Mouse (Mus musculus): Measurements from ENCODE around the gene Mia. TPM values are rescaled to one million over a fixed set of nuclear protein-coding genes. Genes with fewer than 3 reads are reported as not detected.
A peak's percentile ranks its signal among the peaks of the same experiment; 100 is the strongest.

The Mia gene
- polyA plus RNA-seq, 1 experiment from 2014 or later, result 0.76 TPM

DNA sequence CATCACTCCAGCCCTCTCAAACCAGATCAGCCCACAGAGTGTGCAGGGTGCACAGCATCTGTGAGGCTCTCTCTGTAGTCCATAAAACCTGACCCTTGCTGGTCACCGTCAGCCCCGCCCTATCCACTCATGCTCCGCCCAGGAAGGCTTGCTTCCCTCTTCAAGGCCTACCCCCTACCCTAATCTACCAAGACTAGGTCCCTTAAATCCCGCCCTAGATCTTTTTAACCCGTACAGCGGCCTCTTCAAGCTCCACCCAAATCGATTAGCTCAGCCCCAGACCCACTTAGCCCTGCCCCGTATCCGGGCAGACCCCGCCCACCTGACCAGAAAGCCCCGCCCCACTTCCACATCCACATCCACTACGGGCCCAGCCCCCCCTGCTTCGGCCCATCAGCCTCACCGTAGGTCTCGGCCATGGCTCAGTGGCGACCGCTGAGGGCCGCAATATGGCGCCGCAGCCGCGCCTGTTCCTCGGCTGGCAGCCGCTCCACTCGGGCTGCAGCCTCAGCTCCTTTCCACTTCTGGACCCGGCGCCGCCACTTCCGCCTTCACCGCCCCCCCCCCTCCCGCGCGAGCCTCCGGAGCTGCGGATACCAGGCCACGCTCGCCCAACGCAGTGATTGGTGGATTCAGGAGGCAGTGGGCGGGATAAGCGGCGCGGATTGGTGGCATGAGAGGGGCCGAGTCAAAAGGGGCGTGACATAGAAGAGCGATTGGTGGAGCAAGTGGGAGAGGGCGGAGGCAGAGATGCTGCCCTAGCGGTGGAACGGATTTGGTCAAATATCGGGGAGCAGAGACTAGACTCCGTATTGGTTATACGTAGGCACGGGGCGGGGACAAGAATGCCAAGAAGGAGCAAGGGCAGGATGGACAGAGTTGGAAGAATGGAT is 2.4 kb downstream of the Mia start, which contains the start of gene Rab4b:
Gene Rab4b, minus strand, starts transcription at position 573 of the 893 bp plus-strand sequence.
- Histone ChIP-seq H3K9me3 (replicated peaks; ENCODE audit: control insufficient read depth, low read length) (no peaks in the 10 kb centered on the region), H3K4me2 (ENCODE audit: low read depth, low read length) (peak within 1 kb of the TSS; percentile 77), H3K36me3 (ENCODE audit: control insufficient read depth, insufficient read depth) (no peaks in the 10 kb centered on the region), H3K4me1 (ENCODE audit: control insufficient read depth, low read depth, low read length) (peaks cover 19% of the 10 kb centered on the region), H3K4me3 (ENCODE audit: low read depth, low read length) (peak within 1 kb of the TSS; percentile 89), H3K27ac (ENCODE audit: low read length) (peak within 1 kb of the TSS; percentile 91), H3K27me3 (ENCODE audit: control insufficient read depth, insufficient read depth, low read depth, low read length) (no peaks in the 10 kb centered on the region), H3K9ac (ENCODE audit: low read depth, low read length) (peak within 1 kb of the TSS; percentile 77)
- under 1% methylated on average over 53 of the region's 53 CpGs for WGBS (ENCODE audit: insufficient replicate concordance)
- peak; percentile 95 for ATAC-seq (ENCODE audit: low read depth)

DNA sequence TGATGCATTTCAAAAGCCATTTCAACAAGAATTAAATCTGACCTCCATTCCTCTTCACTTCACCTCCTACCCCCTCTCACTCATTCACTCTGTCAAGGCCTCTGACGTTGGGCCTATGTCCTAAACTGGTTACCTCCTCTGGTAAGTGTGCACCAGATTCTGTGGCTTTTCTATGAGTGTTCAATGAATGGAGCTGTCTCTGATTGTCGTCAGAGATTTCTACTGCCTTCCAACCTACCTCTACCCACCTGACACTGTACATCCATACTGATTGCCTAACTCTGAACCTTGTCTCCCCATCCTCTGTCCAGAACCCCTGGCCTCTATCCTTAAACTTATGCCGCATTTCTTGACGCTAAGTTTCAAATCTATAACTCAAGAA is 3.0 kb downstream of the Mia start:
- H3K27ac ChIP-seq (ENCODE audit: low read length), result peak overlapping the region; percentile 91
- H3K4me1 ChIP-seq (ENCODE audit: control insufficient read depth, low read depth, low read length), result peaks cover 19% of the 10 kb centered on the region
- 16% methylated on average over 4 of the region's 4 CpGs for WGBS (ENCODE audit: insufficient replicate concordance)
- ATAC-seq (ENCODE audit: low read depth), result peak; percentile 0
- no peaks in the 10 kb centered on the region for H3K36me3 ChIP-seq (ENCODE audit: control insufficient read depth, insufficient read depth)
- H3K9me3 ChIP-seq (replicated peaks; ENCODE audit: control insufficient read depth, low read length), result no peaks in the 10 kb centered on the region
- no peaks in the 10 kb centered on the region for H3K27me3 ChIP-seq (ENCODE audit: control insufficient read depth, insufficient read depth, low read depth, low read length)
- H3K4me2 ChIP-seq (ENCODE audit: low read depth, low read length), result peak overlapping the region; percentile 77
- peak overlapping the region; percentile 77 for H3K9ac ChIP-seq (ENCODE audit: low read depth, low read length)
- H3K4me3 ChIP-seq (ENCODE audit: low read depth, low read length), result peak overlapping the region; percentile 89

DNA sequence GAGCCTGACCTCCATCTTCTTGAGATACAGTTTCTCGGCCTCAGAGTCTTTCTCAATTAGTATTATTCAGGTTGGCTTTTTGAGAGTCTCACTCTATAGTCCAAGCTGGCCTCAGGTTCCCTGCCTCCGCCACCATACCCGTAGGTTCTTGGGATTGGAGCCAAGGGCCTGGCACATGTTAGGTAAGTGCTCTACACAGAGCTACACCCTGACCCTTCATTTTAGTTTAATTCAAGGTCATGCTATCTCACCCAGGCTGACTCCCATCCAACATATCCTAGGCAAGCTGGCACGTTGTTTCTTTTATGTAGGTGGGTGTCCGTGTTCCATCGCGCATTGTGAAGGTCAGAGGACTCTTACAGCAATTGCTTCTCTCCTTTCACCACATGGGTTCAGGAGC is 6.1 kb downstream of the Mia start:
- peaks cover 3% of the 10 kb centered on the region; the same call in 1 of the 2 replicates for H3K36me3 ChIP-seq (ENCODE audit: control insufficient read depth, insufficient read depth)
- H3K4me3 ChIP-seq (ENCODE audit: low read depth, low read length), result no peak overlapping the region
- H3K4me2 ChIP-seq (ENCODE audit: low read depth, low read length), result no peak overlapping the region
- no peak for ATAC-seq (ENCODE audit: low read depth)
- no peaks in the 10 kb centered on the region for H3K9me3 ChIP-seq (replicated peaks; ENCODE audit: control insufficient read depth, low read length)
- peaks cover 15% of the 10 kb centered on the region for H3K4me1 ChIP-seq (ENCODE audit: control insufficient read depth, low read depth, low read length)
- 85% methylated on average over 7 of the region's 7 CpGs for WGBS (ENCODE audit: insufficient replicate concordance)
- no peak overlapping the region for H3K9ac ChIP-seq (ENCODE audit: low read depth, low read length)
- no peaks in the 10 kb centered on the region for H3K27me3 ChIP-seq (ENCODE audit: control insufficient read depth, insufficient read depth, low read depth, low read length)
- H3K27ac ChIP-seq (ENCODE audit: low read length), result no peak overlapping the region

DNA sequence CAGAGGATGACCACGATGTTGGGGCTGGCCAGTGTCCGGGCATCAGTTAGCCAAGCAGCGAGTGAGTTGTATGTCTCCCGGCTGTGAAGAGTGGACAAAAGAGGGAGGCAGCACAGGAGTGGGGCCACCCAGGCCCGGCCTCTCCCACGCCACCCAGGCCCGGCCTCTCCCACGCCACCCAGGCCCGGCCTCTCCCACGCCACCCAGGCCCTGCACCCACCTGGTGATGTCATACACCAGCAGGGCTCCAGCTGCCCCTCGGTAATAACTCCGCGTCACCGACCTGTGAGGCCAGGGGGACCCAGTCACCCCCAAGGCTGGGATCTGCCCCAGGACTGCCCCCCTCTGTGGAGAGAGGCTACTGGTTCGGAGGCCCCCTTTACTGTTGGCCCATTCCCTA is 6.5 kb downstream of the Mia start:
- no peaks in the 10 kb centered on the region for H3K27me3 ChIP-seq (ENCODE audit: control insufficient read depth, insufficient read depth, low read depth, low read length)
- H3K4me1 ChIP-seq (ENCODE audit: control insufficient read depth, low read depth, low read length), result peaks cover 12% of the 10 kb centered on the region
- ATAC-seq (ENCODE audit: low read depth), result no peak
- peaks cover 3% of the 10 kb centered on the region; the same call in 1 of the 2 replicates for H3K36me3 ChIP-seq (ENCODE audit: control insufficient read depth, insufficient read depth)
- H3K4me2 ChIP-seq (ENCODE audit: low read depth, low read length), result no peak overlapping the region
- no peak overlapping the region for H3K4me3 ChIP-seq (ENCODE audit: low read depth, low read length)
- no peak overlapping the region for H3K27ac ChIP-seq (ENCODE audit: low read length)
- WGBS (ENCODE audit: insufficient replicate concordance), result 84% methylated on average over 15 of the region's 15 CpGs
- H3K9me3 ChIP-seq (replicated peaks; ENCODE audit: control insufficient read depth, low read length), result no peaks in the 10 kb centered on the region
- H3K9ac ChIP-seq (ENCODE audit: low read depth, low read length), result no peak overlapping the region

DNA sequence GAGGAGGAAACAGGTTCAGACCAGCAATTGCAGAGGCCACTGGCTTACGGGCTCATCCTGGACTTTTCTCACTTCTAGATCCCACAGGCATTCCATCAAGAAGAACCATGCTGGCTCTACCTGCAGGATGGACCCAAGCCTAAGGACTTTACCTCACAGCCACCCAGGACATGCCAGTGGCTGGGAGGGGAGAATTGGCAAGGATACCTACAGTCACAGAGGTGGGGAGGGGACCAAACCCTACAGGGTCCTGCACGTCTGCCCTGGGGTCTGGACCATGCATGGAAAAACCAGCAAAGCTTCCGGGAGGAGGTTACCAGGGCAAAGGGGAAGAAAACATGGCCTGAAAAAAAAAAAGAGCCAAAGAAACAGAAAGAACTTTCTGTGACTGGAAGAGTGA is 10.0 kb downstream of the Mia start:
- H3K27me3 ChIP-seq (ENCODE audit: control insufficient read depth, insufficient read depth, low read depth, low read length), result no peaks in the 10 kb centered on the region
- no peak overlapping the region for H3K27ac ChIP-seq (ENCODE audit: low read length)
- H3K4me1 ChIP-seq (ENCODE audit: control insufficient read depth, low read depth, low read length), result peaks cover 18% of the 10 kb centered on the region
- ATAC-seq (ENCODE audit: low read depth), result no peak
- no peak overlapping the region for H3K9ac ChIP-seq (ENCODE audit: low read depth, low read length)
- H3K36me3 ChIP-seq (ENCODE audit: control insufficient read depth, insufficient read depth), result peaks cover 3% of the 10 kb centered on the region; the same call in 1 of the 2 replicates
- H3K9me3 ChIP-seq (replicated peaks; ENCODE audit: control insufficient read depth, low read length), result no peaks in the 10 kb centered on the region
- no peak overlapping the region for H3K4me2 ChIP-seq (ENCODE audit: low read depth, low read length)
- WGBS (ENCODE audit: insufficient replicate concordance), result 76% methylated on average over 3 of the region's 3 CpGs
- H3K4me3 ChIP-seq (ENCODE audit: low read depth, low read length), result no peak overlapping the region

DNA sequence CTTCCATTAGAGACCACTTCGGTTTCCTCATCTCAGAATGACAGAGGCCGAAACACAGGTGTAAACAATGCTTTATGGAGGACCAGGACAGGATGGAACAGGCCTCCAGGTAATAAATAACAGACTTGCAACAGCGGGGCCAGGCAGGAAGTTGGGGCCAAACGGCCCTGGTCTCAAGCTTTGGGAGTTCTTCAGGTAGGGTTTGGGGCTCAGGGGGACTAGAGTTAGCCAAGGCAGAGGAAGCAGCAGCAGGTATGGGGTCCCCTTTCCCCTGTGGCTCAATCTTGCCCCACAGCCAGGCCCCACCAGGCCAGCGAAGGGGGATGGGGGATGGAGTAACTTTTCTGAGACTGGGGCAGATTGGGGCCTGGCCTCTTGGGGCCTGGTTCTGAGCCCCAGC is 12.6 kb downstream of the Mia start:
- H3K4me3 ChIP-seq (ENCODE audit: low read depth, low read length), result no peak overlapping the region
- no peak overlapping the region; the same call in 1 of the 2 replicates for H3K9ac ChIP-seq (ENCODE audit: low read depth, low read length)
- H3K27me3 ChIP-seq (ENCODE audit: control insufficient read depth, insufficient read depth, low read depth, low read length), result no peaks in the 10 kb centered on the region
- 66% methylated on average over 5 of the region's 5 CpGs for WGBS (ENCODE audit: insufficient replicate concordance)
- peaks cover 3% of the 10 kb centered on the region; the same call in 1 of the 2 replicates for H3K36me3 ChIP-seq (ENCODE audit: control insufficient read depth, insufficient read depth)
- peak overlapping the region; percentile 60 for H3K27ac ChIP-seq (ENCODE audit: low read length)
- no peaks in the 10 kb centered on the region for H3K9me3 ChIP-seq (replicated peaks; ENCODE audit: control insufficient read depth, low read length)
- no peak for ATAC-seq (ENCODE audit: low read depth)
- H3K4me1 ChIP-seq (ENCODE audit: control insufficient read depth, low read depth, low read length), result peaks cover 32% of the 10 kb centered on the region
- H3K4me2 ChIP-seq (ENCODE audit: low read depth, low read length), result no peak overlapping the region

DNA sequence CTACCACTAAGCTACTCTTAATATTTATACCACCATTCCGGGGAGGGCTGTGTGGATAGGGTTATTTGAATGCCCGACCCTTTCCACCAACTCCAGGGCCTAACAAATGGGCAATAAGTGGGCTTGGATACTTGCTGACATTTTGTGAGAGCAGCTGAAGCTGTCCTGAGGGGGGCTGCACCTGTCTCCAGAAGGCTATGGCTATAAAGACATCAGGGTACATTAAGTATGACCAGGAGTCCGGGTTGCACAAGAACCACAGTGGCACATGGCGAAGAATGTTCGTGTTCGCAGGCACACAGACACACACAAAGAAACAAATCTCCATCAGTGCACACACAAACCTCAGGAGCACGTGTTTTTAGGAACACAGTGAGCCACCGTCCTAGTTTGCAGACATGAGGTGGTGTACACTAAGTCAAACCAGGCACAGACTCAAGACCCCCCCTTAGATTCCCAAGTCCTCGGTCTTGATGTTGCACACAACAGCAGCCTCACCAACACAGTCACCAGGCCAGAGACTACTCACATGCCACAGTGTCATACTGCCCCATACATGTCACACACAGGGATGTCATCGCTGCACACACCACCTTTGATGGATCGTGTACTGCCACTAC is 13.4 kb downstream of the Mia start:
- Histone ChIP-seq H3K36me3 (ENCODE audit: control insufficient read depth, insufficient read depth) (peaks cover 3% of the 10 kb centered on the region; the same call in 1 of the 2 replicates), H3K27me3 (ENCODE audit: control insufficient read depth, insufficient read depth, low read depth, low read length) (no peaks in the 10 kb centered on the region), H3K9ac (ENCODE audit: low read depth, low read length) (peak overlapping the region; percentile 87), H3K4me1 (ENCODE audit: control insufficient read depth, low read depth, low read length) (peaks cover 39% of the 10 kb centered on the region), H3K4me3 (ENCODE audit: low read depth, low read length) (peak overlapping the region; percentile 77), H3K27ac (ENCODE audit: low read length) (peak overlapping the region; percentile 95), H3K9me3 (replicated peaks; ENCODE audit: control insufficient read depth, low read length) (no peaks in the 10 kb centered on the region), H3K4me2 (ENCODE audit: low read depth, low read length) (peak overlapping the region; percentile 87)
- ATAC-seq (ENCODE audit: low read depth), result no peak
- 64% methylated on average over 11 of the region's 11 CpGs for WGBS (ENCODE audit: insufficient replicate concordance)

DNA sequence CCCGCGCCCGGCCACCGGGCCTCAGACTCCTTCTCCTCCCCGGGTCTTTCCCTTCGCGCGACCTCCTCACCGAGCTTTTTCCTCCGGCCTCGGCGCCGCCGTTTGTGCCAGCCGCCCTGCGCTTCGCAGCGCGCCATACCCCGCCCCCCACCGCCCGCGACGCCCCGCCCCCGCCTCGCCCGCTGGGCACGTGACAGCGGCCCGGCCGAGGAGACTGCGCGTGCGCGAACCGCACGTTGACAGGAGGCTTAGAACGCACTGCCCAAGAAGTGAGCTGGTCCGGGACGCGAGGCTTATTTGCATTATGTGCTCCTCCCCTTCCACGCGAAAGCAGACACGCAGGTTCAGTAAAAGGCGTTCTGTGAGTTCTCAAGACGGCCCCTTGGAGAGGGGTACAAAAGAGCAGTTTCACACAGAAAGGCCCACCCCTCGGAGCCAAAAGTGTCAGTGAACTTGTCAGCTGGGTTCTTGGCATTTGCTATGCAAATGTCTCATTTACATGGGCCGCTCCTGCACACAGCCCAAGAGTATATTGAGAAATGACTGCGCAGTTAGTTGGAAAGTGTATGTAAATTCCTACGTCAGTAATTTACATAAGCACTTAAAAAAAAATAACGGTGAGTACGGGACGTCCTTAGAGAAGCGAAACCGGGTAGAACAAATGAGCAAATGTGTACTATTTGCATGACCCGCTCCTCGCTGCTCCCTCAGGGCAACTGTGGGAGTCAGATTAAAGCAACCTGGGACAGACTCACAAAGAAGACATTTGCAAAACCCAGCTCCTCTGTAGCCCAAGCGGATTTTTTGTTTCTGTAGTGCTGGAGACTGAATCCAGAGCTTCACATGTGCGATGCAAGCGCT is 14.1 kb downstream of the Mia start, which contains the start of gene Egln2:
Gene Egln2, minus strand, starts transcription at position 189 of the 861 bp plus-strand sequence.
- Histone ChIP-seq H3K27ac (ENCODE audit: low read length) (peak within 1 kb of the TSS; percentile 95), H3K4me1 (ENCODE audit: control insufficient read depth, low read depth, low read length) (peaks cover 43% of the 10 kb centered on the region), H3K36me3 (ENCODE audit: control insufficient read depth, insufficient read depth) (no peaks in the 10 kb centered on the region), H3K4me3 (ENCODE audit: low read depth, low read length) (peak within 1 kb of the TSS; percentile 77), H3K4me2 (ENCODE audit: low read depth, low read length) (peak within 1 kb of the TSS; percentile 87), H3K27me3 (ENCODE audit: control insufficient read depth, insufficient read depth, low read depth, low read length) (no peaks in the 10 kb centered on the region), H3K9ac (ENCODE audit: low read depth, low read length) (peak within 1 kb of the TSS; percentile 87), H3K9me3 (replicated peaks; ENCODE audit: control insufficient read depth, low read length) (no peaks in the 10 kb centered on the region)
- under 1% methylated on average over 60 of the region's 61 CpGs for WGBS (ENCODE audit: insufficient replicate concordance)
- peak; percentile 81 for ATAC-seq (ENCODE audit: low read depth)
